Mouse (Mus musculus): ENCODE results near the gene Tstd3.

The Tstd3 gene

GRCm38 (mm10) chr4:21766863-21767304 lies at the start of gene Tstd3, which contains the start of gene Usp45:
Tstd3 (minus strand) TSS chr4:21767212.
Usp45 (plus strand) TSS chr4:21767156.
- in situ Hi-C loops (cut with MboI, MseI) = no loop called here

GRCm38 (mm10) chr4:21814029-21814428 lies 47.0 kb upstream of the Tstd3 start:
- in situ Hi-C loops (cut with MboI, MseI) = no loop called here

DNA sequence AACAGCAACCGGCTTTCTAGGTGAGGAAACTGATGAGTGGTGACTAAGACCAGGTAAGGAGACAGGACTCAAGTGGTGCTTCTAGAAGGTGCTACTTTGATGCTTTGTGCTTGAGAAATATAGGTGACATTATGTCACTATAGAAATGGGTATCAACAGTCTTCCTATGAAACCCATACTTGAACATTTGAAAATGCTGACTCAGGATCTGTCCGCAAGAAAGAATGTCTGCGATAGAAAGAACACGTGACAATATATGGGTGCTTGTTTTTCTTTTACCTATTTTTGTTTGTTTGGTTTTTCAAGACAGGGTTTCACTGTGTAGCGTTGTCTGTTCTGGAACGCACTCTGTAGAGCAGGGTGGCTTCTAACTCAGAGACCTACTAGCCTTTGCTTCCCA lies 45.6 kb upstream of the Tstd3 start:
- in situ Hi-C loops (cut with MboI, MseI) = no loop called here

GRCm38 (mm10) chr4:21810608-21811007 lies 43.6 kb upstream of the Tstd3 start:
- in situ Hi-C loops (cut with MboI, MseI) = no loop called here

GRCm38 (mm10) chr4:21807204-21807603 lies 40.2 kb upstream of the Tstd3 start:
- in situ Hi-C loops (cut with MboI, MseI) = no loop called here

DNA sequence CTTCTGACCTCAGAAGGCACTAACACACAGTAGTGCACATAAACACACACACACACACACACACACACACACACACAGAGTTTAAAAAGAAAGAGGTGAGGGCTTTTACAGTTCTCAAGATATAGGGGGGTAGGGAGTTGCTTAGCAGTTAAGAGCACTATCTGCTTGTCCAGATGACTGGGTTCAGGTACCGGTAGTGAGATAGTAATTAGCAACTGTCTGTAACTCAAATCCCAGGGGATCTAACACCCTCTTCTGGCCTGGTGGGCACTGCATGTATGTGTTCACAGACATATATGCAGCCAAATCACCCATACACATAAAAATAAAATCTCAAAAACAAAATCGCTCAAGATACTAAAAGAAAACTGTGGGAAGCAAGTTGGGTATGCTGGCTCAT lies 34.6 kb upstream of the Tstd3 start:
- in situ Hi-C loops (cut with MboI, MseI) = no loop called here

DNA sequence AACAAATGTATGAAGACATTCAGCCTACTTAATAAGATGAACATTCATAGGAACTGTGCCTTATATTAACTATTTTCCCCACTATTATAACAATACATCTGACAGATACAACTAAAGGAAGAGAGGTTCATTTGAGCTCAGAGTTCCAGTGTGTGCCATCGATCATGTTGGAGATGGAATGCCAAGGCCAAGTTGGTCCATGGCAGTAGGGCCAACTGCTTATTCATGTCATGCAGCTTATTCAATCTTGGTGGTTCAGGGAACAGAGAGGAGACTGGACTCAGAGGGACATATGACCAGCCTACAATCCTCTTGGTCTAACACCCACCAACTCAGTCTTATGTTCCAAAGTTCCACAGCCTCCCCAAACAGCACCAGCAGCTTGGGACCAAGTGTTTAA lies 34.0 kb upstream of the Tstd3 start:
- in situ Hi-C loops (cut with MboI, MseI) = no loop called here

GRCm38 (mm10) chr4:21793631-21794030 lies 26.6 kb upstream of the Tstd3 start:
- in situ Hi-C loops (cut with MboI, MseI) = no loop called here

DNA sequence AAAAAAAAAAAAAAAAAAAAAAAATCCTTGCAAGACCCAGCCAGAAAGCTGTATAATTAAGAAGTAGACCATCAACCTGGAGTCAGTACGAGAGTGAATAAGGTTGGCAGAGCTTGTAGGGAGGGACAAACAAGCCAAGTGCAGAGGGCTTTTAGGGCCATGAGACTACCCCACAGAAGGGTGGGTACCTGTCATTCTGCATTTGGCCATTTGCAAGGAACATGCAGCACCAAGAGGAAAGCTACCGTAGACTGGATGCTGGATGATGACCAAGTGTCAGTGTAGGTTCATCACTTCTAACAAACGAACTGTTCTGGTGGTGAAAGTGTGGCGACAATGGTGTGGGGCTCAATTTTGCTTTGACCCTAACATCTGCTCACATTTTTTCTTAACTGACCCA lies 22.8 kb upstream of the Tstd3 start:
- in situ Hi-C loops (cut with MboI, MseI) = no loop called here

- in situ Hi-C loops (cut with MboI, MseI) = no loop called here
Measured at GRCm38 (mm10) chr4:21788903-21789302, 21.9 kb upstream of the Tstd3 start.

GRCm38 (mm10) chr4:21786268-21786667 lies 19.3 kb upstream of the Tstd3 start:
- in situ Hi-C loops (cut with MboI, MseI) = no loop called here

DNA sequence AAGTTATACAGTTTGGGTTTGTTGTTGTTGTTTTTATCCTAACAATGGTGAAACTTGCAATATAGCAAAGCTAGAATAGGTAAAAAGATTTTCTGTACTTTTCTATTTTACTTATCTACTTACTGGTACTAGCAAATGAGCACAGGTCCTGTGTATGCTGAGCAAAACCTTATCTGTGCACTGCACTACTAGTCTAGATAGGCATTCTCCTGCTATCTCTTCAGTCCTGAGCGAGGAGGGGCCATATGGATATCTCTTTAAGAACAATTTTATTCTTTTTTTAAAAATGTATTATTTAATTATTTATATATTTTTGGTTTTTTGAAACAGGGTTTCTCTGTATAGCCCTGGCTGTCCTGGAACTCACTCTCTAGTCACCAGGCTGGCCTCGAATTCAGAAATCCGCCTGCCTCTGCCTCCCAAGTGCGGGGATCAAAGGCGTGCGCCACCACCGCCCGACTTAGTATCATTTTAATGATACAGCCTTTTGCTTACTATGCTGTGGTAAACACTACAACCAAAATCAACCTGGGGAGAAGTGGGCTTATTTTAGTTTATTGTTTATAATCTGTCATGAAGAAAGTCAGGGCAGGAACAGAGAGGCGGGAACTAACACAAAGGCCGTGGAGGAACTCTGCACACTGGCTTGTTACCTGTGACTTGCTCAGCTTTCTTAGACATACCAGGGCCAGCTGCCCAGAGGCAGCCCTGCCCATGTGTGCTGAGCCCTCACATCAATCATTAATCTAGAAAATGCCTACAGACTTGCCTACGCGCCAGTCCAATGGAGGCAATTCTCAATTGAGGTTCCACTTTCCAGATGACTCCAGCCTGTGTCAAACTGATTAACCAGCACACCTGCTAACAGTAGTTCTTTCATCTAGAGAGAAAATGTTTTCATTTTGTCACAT lies 14.1 kb upstream of the Tstd3 start:
- in situ Hi-C loops (cut with MboI, MseI) = no loop called here

- in situ Hi-C loops (cut with MboI, MseI) = no loop called here
Measured at GRCm38 (mm10) chr4:21776946-21777265, 9.9 kb upstream of the Tstd3 start.

DNA sequence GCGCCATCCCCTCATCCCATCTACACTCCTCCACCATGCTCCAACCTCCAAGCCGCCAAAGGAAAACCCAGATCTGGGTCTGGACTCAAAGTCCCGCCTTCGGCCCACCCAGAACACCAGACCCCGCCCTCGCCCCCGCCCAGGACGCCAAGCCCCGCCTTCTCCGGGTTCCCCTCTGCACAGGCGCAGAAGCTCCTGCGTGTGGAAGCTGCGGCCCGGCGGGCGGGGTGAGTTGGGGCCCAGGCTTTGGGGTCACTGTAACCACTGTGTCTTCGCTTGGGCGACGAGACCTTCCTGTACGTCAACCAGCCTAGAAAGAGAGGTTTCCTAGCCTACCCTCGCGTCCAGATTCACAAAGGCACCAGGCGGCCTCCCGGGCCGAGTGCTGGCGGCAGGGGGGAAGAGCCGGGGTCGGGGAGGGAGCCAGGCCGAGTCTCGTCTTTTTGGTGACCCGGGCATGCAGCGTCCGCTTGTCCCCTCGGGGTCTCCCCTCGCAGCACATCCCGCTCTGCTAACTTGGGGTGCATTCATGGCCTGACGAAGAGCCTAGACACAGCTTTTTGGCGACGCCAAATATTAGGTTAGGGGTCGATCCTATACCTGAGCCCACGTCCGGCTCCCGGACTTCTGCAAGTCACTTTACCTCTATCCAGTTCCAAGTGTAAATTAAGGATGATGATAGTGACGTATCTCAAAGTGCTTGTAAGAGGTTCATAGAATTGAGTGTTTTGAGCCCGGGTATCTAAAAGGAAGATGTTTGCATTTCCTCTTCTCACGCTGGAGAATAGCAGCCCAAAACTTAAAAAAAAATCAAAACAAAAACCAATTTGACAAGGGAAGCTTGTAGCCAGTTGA lies 9.3 kb upstream of the Tstd3 start:
- in situ Hi-C loops (cut with MboI, MseI) = no loop called here

GRCm38 (mm10) chr4:21772306-21772705 lies 5.3 kb upstream of the Tstd3 start:
- in situ Hi-C loops (cut with MboI, MseI) = no loop called here

GRCm38 (mm10) chr4:21771064-21771463 lies 4.1 kb upstream of the Tstd3 start:
- in situ Hi-C loops (cut with MboI, MseI) = no loop called here

DNA sequence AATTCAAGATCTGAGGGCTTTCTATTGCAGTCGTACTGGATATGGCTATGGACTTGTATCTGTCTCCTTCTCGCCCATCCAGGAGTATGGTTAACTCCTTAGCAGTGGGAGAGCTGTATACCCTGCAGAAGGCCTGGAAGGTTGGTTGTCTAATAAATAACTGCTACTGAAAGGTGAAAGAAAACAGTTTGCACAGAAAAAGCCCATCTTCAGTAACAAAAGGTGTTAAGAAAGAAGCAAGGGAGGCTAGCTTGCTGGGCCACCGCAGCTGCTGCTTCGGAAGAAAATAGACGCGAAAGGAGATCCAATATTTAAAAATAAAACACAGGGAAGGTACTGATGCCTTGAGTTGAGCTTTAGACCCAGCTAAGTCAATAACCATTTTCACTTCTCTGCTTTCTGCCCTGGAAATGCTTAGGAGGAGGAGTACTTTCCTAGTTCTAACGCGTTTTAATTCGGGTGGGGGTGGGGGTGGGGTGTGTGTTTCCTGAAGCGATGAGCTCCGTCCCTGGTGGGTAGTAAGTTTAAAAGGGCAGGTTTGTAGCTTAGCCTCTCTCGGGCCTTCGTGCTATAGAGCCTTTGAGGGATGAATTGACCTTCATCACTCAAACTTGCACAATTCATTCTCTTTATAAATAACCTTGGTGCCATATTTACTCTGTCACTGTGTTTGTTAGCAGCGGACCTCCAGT lies 695 bp downstream of the Tstd3 start:
- in situ Hi-C loops (cut with MboI, MseI) = no loop called here

- in situ Hi-C loops (cut with MboI, MseI) = no loop called here
Measured at GRCm38 (mm10) chr4:21763827-21764226, 3.2 kb downstream of the Tstd3 start.

DNA sequence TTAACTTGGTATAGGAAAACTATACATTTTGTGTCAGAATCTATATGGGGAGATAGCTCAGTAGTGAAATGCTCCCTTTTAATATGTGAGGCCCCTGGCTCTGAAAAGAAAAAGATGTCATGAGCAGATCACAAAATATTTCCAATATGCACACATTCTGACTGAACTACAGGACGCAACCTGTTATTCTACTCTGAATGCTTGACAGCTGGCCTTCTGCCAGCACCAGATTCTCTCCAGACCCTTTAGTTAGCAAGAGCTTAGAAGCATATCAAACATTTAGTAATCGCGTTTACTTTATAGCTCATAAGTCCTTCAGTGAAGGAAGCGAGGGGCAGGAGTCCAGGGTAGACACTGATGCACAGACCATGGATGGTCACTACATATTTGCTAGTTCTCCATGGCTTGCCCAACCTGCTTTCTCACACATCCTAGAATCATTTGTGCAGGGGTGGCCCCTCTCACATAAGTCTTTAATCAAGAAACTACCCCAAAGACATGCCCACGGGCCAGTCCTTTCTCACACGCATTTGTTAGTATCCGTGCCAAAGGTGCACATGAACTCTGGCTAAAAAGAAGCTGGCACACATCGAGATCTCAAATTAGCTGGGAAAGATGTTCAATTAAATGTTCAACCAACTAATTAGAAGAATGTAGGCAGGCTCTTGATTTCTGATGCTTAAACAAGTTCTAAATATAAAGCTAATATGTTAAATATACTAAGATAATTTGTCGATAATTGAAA lies 5.4 kb downstream of the Tstd3 start:
- in situ Hi-C loops (cut with MboI, MseI) = no loop called here

GRCm38 (mm10) chr4:21758860-21759259 lies 8.2 kb downstream of the Tstd3 start:
- in situ Hi-C loops (cut with MboI, MseI) = no loop called here

GRCm38 (mm10) chr4:21755123-21755789 lies 11.8 kb downstream of the Tstd3 start:
- in situ Hi-C loops (cut with MboI, MseI) = no loop called here
